Mouse (Mus musculus) CH12.LX (cell line): ENCODE measurements at regions not wholly inside any gene's neighbourhood (a gene's known extent, or its start where the extent isn't known, plus 50 kb on each side); places are given as distances from the start of the nearest gene placed in this dataset.

Experiments
- CTCF ChIP-seq, 2 experiments: IDR thresholded peaks in 1 of 2; conservative IDR thresholded peaks in 1 of 2; 2 replicates each; pipeline ENCODE4 v1.5.1; 2011 to 2012; ENCODE audit warnings: low read depth in 2 of 2, low read length in 2 of 2, improper control_type of control experiment in 1 of 2, inconsistent platforms in 1 of 2, mild to moderate bottlenecking in 1 of 2, moderate library complexity in 1 of 2
- ETS1 ChIP-seq: conservative IDR thresholded peaks from 2 replicates; pipeline ENCODE4 v1.6.1; 2012; ENCODE audit warnings: low read depth, mild to moderate bottlenecking, inconsistent platforms, low read length, improper control_type of control experiment, moderate library complexity
- MAX ChIP-seq: IDR thresholded peaks from 2 replicates; pipeline ENCODE4 v1.6.1; 2011; ENCODE audit warnings: low read length, improper control_type of control experiment
- MEF2A ChIP-seq: IDR thresholded peaks from 2 replicates; pipeline ENCODE4 v1.6.1; 2014; ENCODE audit warnings: low read depth, mild to moderate bottlenecking, inconsistent platforms, low read length, improper control_type of control experiment, borderline replicate concordance
- NELFE ChIP-seq: IDR thresholded peaks from 2 replicates; pipeline ENCODE4 v1.6.1; 2011; ENCODE audit warnings: low read depth, low read length, improper control_type of control experiment
- PAX5 ChIP-seq: IDR thresholded peaks from 2 replicates; pipeline ENCODE4 v1.6.1; 2012; ENCODE audit warnings: low read length, inconsistent platforms, mixed read lengths
- POLR2A ChIP-seq: IDR thresholded peaks from 2 replicates; pipeline ENCODE4 v1.6.1; 2011; ENCODE audit warnings: low read depth, mild to moderate bottlenecking, improper control_type of control experiment, low read length
- TBP ChIP-seq: conservative IDR thresholded peaks from 2 replicates; pipeline ENCODE4 v1.6.1; 2011; ENCODE audit warnings: low read depth, low read length, improper control_type of control experiment
- USF2 ChIP-seq: conservative IDR thresholded peaks from 2 replicates; pipeline ENCODE4 v1.6.1; 2011; ENCODE audit warnings: low read depth, low read length, improper control_type of control experiment

GRCm38 (mm10) chrX:99396180-99396579 lies 74.9 kb downstream of the Pja1 start:
- TF ChIP-seq POLR2A (no peak), MAX (no peak), TBP (no peak), USF2 (no peak), CTCF (conservative IDR thresholded peaks at IDR 0.05 in 1 of 2, IDR thresholded peaks at IDR 0.05 in 1 of 2; ENCODE audit: low read depth in 2 of 2, low read length in 2 of 2) (no peak), MEF2A (no peak), NELFE (no peak), PAX5 (no peak), ETS1 (no peak)
